Mouse (Mus musculus): ENCODE measurements at regions not wholly inside any gene's neighbourhood (a gene's known extent, or its start where the extent isn't known, plus 50 kb on each side); places are given as distances from the start of the nearest gene placed in this dataset.

DNA sequence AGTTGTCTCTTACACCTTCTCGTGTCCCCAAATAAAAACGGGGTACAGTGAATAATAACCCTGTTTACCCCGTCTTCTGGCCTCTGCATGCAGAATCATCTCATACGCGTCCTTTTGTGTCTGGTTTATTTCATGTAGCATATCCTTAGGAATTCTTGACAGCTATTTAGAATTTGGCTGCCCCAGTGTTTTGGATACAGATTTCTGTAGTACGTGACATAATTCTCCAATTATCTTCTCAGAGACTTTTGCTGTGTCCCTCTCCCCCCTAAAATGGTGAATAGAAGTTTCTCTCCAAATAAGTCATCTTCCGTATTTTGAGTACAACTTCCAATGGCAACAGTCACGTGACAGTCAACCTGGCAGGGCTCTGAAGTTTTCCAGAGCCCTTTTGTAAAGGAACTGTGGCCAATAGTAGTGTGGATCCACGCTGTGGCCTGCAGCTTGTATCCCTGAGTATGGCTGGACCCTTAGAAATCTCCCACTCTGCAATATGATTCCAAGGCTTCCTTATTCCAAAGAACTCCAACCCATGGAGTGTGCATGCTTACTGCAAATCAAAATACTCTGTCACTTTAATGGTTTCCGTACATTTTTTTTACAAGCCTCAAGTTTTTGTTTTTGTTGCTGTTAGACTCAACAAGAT lies 160.4 kb upstream of the Auts2 start:
- no peaks in the 10 kb centered on the region for H3K36me3 ChIP-seq (ENCODE audit: control insufficient read depth, insufficient read depth, low read length)
- DNase-seq (ENCODE audit: low spot score, missing footprints) (no peak), ATAC-seq (ENCODE audit: low FRiP score) (no peak)
- WGBS: 89% methylated on average over 10 of the region's 10 CpGs
- no peak overlapping the region for H3K9ac ChIP-seq (ENCODE audit: low read length)
- no peak overlapping the region for H3K4me3 ChIP-seq (ENCODE audit: low read depth, low read length)
- no peaks in the 10 kb centered on the region; the same call in 1 of the 2 replicates for H3K4me1 ChIP-seq (ENCODE audit: control insufficient read depth, insufficient read depth, low read length)
- H3K27ac ChIP-seq (ENCODE audit: low read depth, low read length): no peak overlapping the region
- H3K27me3 ChIP-seq (ENCODE audit: control insufficient read depth, insufficient read depth, low read length): no peaks in the 10 kb centered on the region
- H3K9me3 ChIP-seq (ENCODE audit: control insufficient read depth, low read length): no peaks in the 10 kb centered on the region
- H3K4me2 ChIP-seq: no peak overlapping the region

DNA sequence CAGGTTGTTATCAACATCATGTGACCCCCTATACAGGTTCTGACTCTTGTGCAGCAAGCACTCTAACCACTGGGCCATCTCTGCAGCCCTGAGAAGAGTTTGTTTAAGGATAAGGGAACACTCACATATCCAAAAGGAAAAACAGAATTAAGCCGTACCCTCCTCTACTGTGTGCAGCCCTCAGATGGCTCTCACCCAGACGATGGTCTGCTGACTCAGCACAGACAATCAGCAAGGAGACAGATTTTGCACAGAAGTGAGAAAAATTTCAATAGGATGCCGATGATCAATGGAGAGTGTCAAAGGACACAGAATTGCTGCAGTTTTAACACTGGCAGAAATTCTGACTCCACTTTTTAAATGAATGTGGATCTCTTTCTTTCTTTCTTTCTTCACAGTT lies 159.4 kb upstream of the Auts2 start:
- Histone ChIP-seq H3K4me1 (ENCODE audit: control insufficient read depth, insufficient read depth, low read length) (no peaks in the 10 kb centered on the region; the same call in 1 of the 2 replicates), H3K9me3 (ENCODE audit: control insufficient read depth, low read length) (no peaks in the 10 kb centered on the region), H3K27ac (ENCODE audit: low read depth, low read length) (no peak overlapping the region), H3K27me3 (ENCODE audit: control insufficient read depth, insufficient read depth, low read length) (no peaks in the 10 kb centered on the region), H3K4me2 (no peak overlapping the region), H3K4me3 (ENCODE audit: low read depth, low read length) (no peak overlapping the region), H3K9ac (ENCODE audit: low read length) (no peak overlapping the region), H3K36me3 (ENCODE audit: control insufficient read depth, insufficient read depth, low read length) (no peaks in the 10 kb centered on the region)
- ATAC-seq (ENCODE audit: low FRiP score): no peak
- DNase-seq (ENCODE audit: low spot score, missing footprints): no peak
- WGBS: 84% methylated on average over 3 of the region's 3 CpGs

DNA sequence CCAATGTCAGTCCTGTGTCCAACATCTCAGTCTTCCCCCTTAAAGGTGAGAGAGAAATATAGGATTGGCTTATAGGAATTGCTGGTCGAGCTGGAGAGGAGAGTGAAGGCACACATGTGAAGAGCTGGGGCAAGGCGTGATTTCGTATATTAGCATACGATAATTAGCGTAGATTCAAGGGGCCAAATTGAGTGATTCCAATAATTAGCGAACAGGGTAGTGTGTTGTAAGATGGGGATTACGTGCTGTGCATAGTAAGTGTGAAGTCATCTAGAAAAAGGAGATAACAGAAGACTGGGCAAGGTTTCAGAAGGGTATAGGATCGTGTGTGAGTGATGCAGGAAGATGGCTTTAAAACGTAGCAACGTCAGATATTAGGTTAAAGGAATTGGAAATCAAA lies 147.6 kb upstream of the Auts2 start:
- WGBS: 89% methylated on average over 10 of the region's 10 CpGs
- DNase-seq (ENCODE audit: low spot score, missing footprints) (no peak), ATAC-seq (ENCODE audit: low FRiP score) (no peak)
- Histone ChIP-seq H3K27me3 (ENCODE audit: control insufficient read depth, insufficient read depth, low read length) (no peaks in the 10 kb centered on the region), H3K9me3 (ENCODE audit: control insufficient read depth, low read length) (no peaks in the 10 kb centered on the region), H3K4me1 (ENCODE audit: control insufficient read depth, insufficient read depth, low read length) (no peaks in the 10 kb centered on the region), H3K36me3 (ENCODE audit: control insufficient read depth, insufficient read depth, low read length) (no peaks in the 10 kb centered on the region), H3K4me3 (ENCODE audit: low read depth, low read length) (no peak overlapping the region), H3K27ac (ENCODE audit: low read depth, low read length) (no peak overlapping the region), H3K9ac (ENCODE audit: low read length) (no peak overlapping the region), H3K4me2 (no peak overlapping the region)

DNA sequence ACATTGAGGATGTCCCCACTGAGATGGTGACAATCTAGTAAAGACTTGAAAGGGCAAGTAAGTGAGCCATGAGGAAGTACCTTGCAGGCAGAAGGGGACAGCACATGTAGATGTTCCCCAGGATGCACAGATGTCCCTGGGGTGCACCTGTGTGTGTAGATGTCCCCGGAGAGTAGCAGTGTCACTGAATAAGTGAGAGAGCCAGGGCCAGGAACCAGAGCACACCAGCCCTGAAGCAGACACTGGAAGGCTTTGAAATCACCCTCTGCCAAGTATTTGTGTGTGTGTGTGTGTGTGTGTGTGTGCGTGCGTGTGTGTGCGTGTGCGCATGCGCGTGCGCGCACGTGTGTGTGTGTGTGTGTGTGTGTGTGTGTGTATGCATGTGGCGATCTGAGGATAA lies 132.1 kb upstream of the Auts2 start:
- H3K9me3 ChIP-seq (ENCODE audit: control insufficient read depth, low read length): no peaks in the 10 kb centered on the region

DNA sequence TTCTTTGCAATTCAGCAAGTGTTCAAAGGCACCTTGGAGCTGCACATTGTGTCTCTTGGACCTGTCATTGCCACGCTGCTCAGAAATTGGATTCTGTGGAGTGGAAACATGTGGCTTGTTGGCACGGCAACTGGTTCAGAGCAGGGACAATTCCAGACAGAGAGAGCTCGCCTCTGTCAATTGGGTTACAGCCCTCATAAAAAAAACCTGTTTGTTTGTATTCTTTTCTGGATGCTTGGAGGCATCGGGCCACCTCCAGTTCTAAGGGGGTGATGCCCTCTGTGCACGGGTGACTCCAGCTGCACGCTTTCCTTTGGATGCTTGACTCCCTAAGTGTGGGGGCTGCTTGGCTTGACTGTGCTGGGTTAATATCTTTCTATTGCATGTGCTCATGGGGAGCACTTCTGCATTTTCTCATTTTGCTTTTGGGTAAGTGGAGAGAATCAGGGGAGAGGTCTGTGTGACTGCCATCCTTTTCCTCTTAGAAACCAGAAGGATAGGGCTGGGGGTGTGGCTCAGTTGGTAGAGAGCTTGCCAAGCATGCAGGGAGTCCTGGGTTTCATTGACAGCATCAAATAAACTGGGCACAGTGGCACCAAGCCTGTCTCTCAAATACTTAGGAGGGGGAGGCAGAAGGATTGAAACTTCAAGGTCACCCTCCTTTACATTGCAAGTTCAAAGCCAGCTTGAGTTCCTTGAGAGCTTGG lies 130.6 kb upstream of the Auts2 start:
- DNase-seq (ENCODE audit: low spot score, missing footprints): peak; percentile 86

More for the DNA sequence above, 132.1 kb upstream of the Auts2 start:
- peak; percentile 71 for DNase-seq (ENCODE audit: low spot score, missing footprints)
- H3K4me3 ChIP-seq (ENCODE audit: low read depth, low read length): no peak overlapping the region
- no peaks in the 10 kb centered on the region for H3K36me3 ChIP-seq (ENCODE audit: control insufficient read depth, insufficient read depth, low read length)
- 95% methylated on average over 11 of the region's 11 CpGs for WGBS
- ATAC-seq (ENCODE audit: low FRiP score): no peak
- H3K9ac ChIP-seq (ENCODE audit: low read length): no peak overlapping the region
- H3K4me1 ChIP-seq (ENCODE audit: control insufficient read depth, insufficient read depth, low read length): peaks cover 3% of the 10 kb centered on the region; the same call in 1 of the 2 replicates
- no peak overlapping the region for H3K27ac ChIP-seq (ENCODE audit: low read depth, low read length)
- H3K27me3 ChIP-seq (ENCODE audit: control insufficient read depth, insufficient read depth, low read length): no peaks in the 10 kb centered on the region
- H3K4me2 ChIP-seq: no peak overlapping the region

DNA sequence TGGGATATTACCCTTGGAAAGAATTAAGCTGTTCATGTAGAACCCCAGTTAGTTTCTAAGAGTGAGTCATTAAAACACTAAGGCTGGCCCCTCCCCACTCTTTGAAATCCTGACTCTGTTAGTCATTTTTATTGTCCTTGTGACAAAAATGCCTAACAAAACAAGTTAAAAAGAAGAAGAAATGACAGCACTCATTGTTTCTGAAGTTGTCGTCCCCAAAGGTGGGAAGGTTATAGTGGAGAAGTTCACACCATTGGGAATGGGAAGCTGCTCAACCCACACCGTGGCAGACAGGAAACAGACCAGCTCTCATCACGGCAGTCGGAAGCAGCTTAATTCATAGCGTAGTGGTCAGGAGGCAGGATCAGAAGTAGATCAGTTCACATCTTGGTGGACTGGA lies 128.4 kb upstream of the Auts2 start:
- Histone ChIP-seq H3K4me2 (no peak overlapping the region), H3K4me1 (ENCODE audit: control insufficient read depth, insufficient read depth, low read length) (peaks cover 3% of the 10 kb centered on the region; the same call in 1 of the 2 replicates), H3K27me3 (ENCODE audit: control insufficient read depth, insufficient read depth, low read length) (no peaks in the 10 kb centered on the region), H3K36me3 (ENCODE audit: control insufficient read depth, insufficient read depth, low read length) (no peaks in the 10 kb centered on the region), H3K4me3 (ENCODE audit: low read depth, low read length) (no peak overlapping the region), H3K9ac (ENCODE audit: low read length) (no peak overlapping the region), H3K9me3 (ENCODE audit: control insufficient read depth, low read length) (no peaks in the 10 kb centered on the region), H3K27ac (ENCODE audit: low read depth, low read length) (no peak overlapping the region)
- WGBS: 73% methylated on average over 5 of the region's 5 CpGs
- no peak for ATAC-seq (ENCODE audit: low FRiP score)
- DNase-seq (ENCODE audit: low spot score, missing footprints): peak; percentile 64

More for the DNA sequence above, 130.6 kb upstream of the Auts2 start:
- Histone ChIP-seq H3K27ac (ENCODE audit: low read depth, low read length) (no peak overlapping the region), H3K4me1 (ENCODE audit: control insufficient read depth, insufficient read depth, low read length) (peaks cover 3% of the 10 kb centered on the region; the same call in 1 of the 2 replicates), H3K9me3 (ENCODE audit: control insufficient read depth, low read length) (no peaks in the 10 kb centered on the region), H3K4me2 (no peak overlapping the region), H3K4me3 (ENCODE audit: low read depth, low read length) (no peak overlapping the region), H3K9ac (ENCODE audit: low read length) (no peak overlapping the region), H3K27me3 (ENCODE audit: control insufficient read depth, insufficient read depth, low read length) (no peaks in the 10 kb centered on the region), H3K36me3 (ENCODE audit: control insufficient read depth, insufficient read depth, low read length) (no peaks in the 10 kb centered on the region)
- 26% methylated on average over 6 of the region's 6 CpGs for WGBS
- no peak for ATAC-seq (ENCODE audit: low FRiP score)

DNA sequence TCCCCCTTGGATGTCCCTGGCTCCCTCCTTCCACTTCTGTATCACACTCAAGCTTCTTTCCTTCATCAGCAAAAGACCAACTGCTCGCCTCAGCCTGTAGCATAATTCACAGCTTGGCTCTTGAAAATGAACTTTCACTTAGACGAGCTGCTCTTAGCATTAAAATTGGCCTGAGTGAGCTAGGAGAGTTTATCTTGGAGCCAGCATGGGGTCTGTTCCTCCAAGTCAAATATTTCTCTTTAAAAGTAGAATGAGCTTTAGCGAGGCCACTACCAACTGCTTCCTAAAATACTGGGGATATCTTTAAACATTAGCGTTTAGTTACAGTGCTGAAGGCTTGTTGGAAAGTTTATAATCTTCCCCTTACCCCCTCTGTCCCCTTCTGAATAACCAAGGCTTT lies 124.2 kb upstream of the Auts2 start:
- no peak overlapping the region for H3K4me3 ChIP-seq (ENCODE audit: low read depth, low read length)
- H3K27me3 ChIP-seq (ENCODE audit: control insufficient read depth, insufficient read depth, low read length): no peaks in the 10 kb centered on the region
- no peak for DNase-seq (ENCODE audit: low spot score, missing footprints)
- no peak overlapping the region for H3K9ac ChIP-seq (ENCODE audit: low read length)
- no peak overlapping the region for H3K27ac ChIP-seq (ENCODE audit: low read depth, low read length)
- H3K4me2 ChIP-seq: no peak overlapping the region
- no peak for ATAC-seq (ENCODE audit: low FRiP score)
- no peaks in the 10 kb centered on the region for H3K4me1 ChIP-seq (ENCODE audit: control insufficient read depth, insufficient read depth, low read length)
- H3K9me3 ChIP-seq (ENCODE audit: control insufficient read depth, low read length): no peaks in the 10 kb centered on the region
- WGBS: 65% methylated on average over 4 of the region's 4 CpGs
- H3K36me3 ChIP-seq (ENCODE audit: control insufficient read depth, insufficient read depth, low read length): no peaks in the 10 kb centered on the region

DNA sequence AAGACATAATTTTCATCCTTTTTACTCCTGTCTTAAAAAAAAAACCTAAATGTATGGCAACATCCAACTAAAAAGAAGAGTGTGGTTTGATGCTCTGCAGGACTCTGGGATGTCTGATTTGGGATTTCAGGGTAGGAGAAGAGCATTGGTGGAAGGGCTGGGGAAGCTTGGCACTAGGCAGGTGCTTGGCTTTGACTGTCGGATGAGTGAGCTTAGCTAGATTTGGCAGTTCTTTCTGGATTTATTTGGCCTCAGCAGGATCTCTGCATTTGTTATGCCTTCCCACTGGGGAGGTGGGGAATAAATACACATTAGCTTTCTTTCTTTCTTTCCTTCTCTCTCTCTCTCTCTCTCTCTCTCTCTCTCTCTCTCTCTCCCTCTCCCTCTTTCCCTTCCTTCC lies 118.1 kb upstream of the Auts2 start:
- no peak for DNase-seq (ENCODE audit: low spot score, missing footprints)
- Histone ChIP-seq H3K9me3 (ENCODE audit: control insufficient read depth, low read length) (no peaks in the 10 kb centered on the region), H3K4me3 (ENCODE audit: low read depth, low read length) (no peak overlapping the region), H3K4me1 (ENCODE audit: control insufficient read depth, insufficient read depth, low read length) (no peaks in the 10 kb centered on the region), H3K9ac (ENCODE audit: low read length) (no peak overlapping the region), H3K4me2 (no peak overlapping the region), H3K27ac (ENCODE audit: low read depth, low read length) (no peak overlapping the region), H3K36me3 (ENCODE audit: control insufficient read depth, insufficient read depth, low read length) (no peaks in the 10 kb centered on the region), H3K27me3 (ENCODE audit: control insufficient read depth, insufficient read depth, low read length) (no peaks in the 10 kb centered on the region)
- ATAC-seq (ENCODE audit: low FRiP score): no peak
- WGBS: 67% methylated on average over 1 of the region's 1 CpGs

DNA sequence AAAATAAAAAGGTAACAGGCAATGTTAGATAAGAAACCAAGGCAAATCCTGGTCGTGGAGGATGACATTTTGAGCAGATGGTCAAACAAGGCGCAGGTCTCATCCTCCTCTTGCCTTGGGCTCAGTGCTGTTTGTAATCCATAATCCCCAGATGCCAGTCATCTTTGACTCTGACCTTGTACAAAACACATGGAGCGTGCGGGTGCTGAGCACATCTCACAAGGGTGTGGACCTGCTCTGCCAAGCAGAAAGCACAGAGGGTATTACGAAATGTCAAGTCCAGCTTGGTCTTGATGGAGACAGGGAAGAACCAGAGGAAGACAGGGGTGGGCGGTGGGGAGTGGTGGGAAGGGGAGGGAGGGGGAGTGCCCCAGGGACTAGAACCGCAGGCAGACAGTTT lies 116.9 kb upstream of the Auts2 start:
- Histone ChIP-seq H3K4me1 (ENCODE audit: control insufficient read depth, insufficient read depth, low read length) (no peaks in the 10 kb centered on the region), H3K9ac (ENCODE audit: low read length) (no peak overlapping the region), H3K4me2 (no peak overlapping the region), H3K27ac (ENCODE audit: low read depth, low read length) (no peak overlapping the region), H3K27me3 (ENCODE audit: control insufficient read depth, insufficient read depth, low read length) (no peaks in the 10 kb centered on the region), H3K9me3 (ENCODE audit: control insufficient read depth, low read length) (no peaks in the 10 kb centered on the region), H3K4me3 (ENCODE audit: low read depth, low read length) (no peak overlapping the region), H3K36me3 (ENCODE audit: control insufficient read depth, insufficient read depth, low read length) (no peaks in the 10 kb centered on the region)
- ATAC-seq (ENCODE audit: low FRiP score) (no peak), DNase-seq (ENCODE audit: low spot score, missing footprints) (no peak)
- WGBS: 78% methylated on average over 7 of the region's 7 CpGs
